Mouse (Mus musculus) liver, embryonic 12.5 days (tissue): Measurements from ENCODE around the gene Mif. TPM values are rescaled to one million over a fixed set of nuclear protein-coding genes. Genes with fewer than 3 reads are reported as not detected.

ENCODE experiments used
- ATAC-seq: fragments of 200-750 bp; cut with Nextera tagmentation; 2 replicates; pipeline ENCODE4 v1.8.0; 2017; ENCODE audit warnings: moderate number of reproducible peaks, mild to moderate bottlenecking, moderate library complexity
- H3K27ac ChIP-seq: fragments of 300-500 bp; sonication (generic); 2 replicates; pipeline ENCODE4 v1.5.1; 2016; ENCODE audit warnings: mild to moderate bottlenecking
- H3K27me3 ChIP-seq: fragments of 300-500 bp; sonication (generic); replicated peaks from 2 replicates; pipeline ENCODE4 v1.6.1; 2016; ENCODE audit warnings: mild to moderate bottlenecking, moderate library complexity
- H3K36me3 ChIP-seq: fragments of 300-500 bp; sonication (generic); 2 replicates; pipeline ENCODE4 v1.6.1; 2016; ENCODE audit warnings: mild to moderate bottlenecking, moderate library complexity
- H3K4me1 ChIP-seq: fragments of 300-500 bp; sonication (generic); 2 replicates; pipeline ENCODE4 v1.6.1; 2016
- H3K4me2 ChIP-seq: fragments of 300-500 bp; sonication (generic); 2 replicates; pipeline ENCODE4 v1.6.1; 2016; ENCODE audit warnings: mild to moderate bottlenecking, moderate library complexity
- H3K4me3 ChIP-seq: fragments of 300-500 bp; sonication (generic); 2 replicates; pipeline ENCODE4 v1.5.1; 2016; ENCODE audit warnings: mild to moderate bottlenecking, moderate library complexity
- H3K9ac ChIP-seq: fragments of 300-500 bp; sonication (generic); 2 replicates; pipeline ENCODE4 v1.6.1; 2016; ENCODE audit warnings: mild to moderate bottlenecking, moderate library complexity
- H3K9me3 ChIP-seq: fragments of 300-500 bp; sonication (generic); replicated peaks from 2 replicates; pipeline ENCODE4 v1.6.1; 2016; ENCODE audit warnings: mild to moderate bottlenecking, moderate library complexity
- WGBS: fragments of 180-500 bp; shearing (Covaris S2); methylation state at CpG from one replicate; pipeline ENCODE4 v1.1.7; 2016; ENCODE audit not compliant: insufficient replicate concordance; 5-methylcytosine and 5-hydroxymethylcytosine counted together
- polyA plus RNA-seq: library from polyadenylated mRNA; unstranded; fragments of >200 nt; fragmentation: Nextera tagmentation; extraction: Ambion mirVana; gene quantifications from 2 replicates; pipeline ENCODE4 v1.2.1, GENCODE M21; 2016

Mif gene
- polyA plus RNA-seq, 1 experiment from 2014 or later: 1,459 TPM

DNA sequence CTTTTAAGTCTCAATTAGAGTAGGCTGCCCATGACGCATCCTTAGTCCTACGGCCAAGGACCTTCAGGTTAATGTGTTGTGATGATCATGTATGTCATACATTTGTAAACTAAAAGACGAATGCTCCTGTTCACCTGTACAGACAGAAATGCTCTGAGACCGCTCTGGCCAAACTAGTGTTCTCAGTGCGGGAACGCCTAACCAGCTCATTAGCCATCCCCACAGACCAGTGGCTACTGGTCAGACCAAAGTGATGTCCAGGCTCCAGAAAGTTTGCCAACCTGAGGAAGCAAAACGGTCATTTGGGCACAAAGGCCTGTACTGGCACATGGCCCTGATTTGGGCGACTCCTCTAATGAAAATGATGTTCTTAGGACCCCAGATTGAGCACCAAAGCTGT lies 24.7 kb upstream of the Mif start:
- Histone ChIP-seq H3K4me1 (peaks cover 10% of the 10 kb centered on the region; the same call in 1 of the 2 replicates), H3K9me3 (no peaks in the 10 kb centered on the region), H3K9ac (no peak overlapping the region), H3K27me3 (peaks cover 29% of the 10 kb centered on the region), H3K36me3 (no peaks in the 10 kb centered on the region), H3K27ac (no peak overlapping the region), H3K4me3 (no peak overlapping the region), H3K4me2 (no peak overlapping the region)
- 68% methylated on average over 8 of the region's 8 CpGs for WGBS
- ATAC-seq: no peak

DNA sequence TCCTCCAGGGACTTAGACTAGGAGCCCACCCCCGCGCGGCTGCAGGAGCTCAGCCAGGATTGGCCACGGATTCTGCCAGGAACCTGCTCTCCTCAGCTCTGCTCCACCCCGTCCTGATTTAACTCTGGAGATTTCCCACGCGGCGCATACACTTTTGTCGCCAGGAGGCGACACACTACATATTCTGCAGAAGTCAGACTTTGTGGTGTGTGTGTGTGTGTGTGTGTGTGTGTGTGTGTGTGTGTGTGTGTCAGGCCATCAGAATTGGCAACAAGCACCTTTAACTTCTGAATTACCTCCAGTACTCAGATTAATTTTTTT lies 23.2 kb upstream of the Mif start:
- no peak overlapping the region for H3K27ac ChIP-seq
- peaks cover 6% of the 10 kb centered on the region; the same call in 1 of the 2 replicates for H3K4me1 ChIP-seq
- peak overlapping the region; percentile 2; the same call in 1 of the 2 replicates for H3K4me2 ChIP-seq
- H3K27me3 ChIP-seq: peaks cover 29% of the 10 kb centered on the region
- WGBS: 2% methylated on average over 10 of the region's 10 CpGs
- H3K9ac ChIP-seq: no peak overlapping the region
- no peaks in the 10 kb centered on the region for H3K36me3 ChIP-seq
- no peaks in the 10 kb centered on the region for H3K9me3 ChIP-seq
- no peak overlapping the region for H3K4me3 ChIP-seq
- ATAC-seq: peak; percentile 52; the same call in 1 of the 2 replicates

DNA sequence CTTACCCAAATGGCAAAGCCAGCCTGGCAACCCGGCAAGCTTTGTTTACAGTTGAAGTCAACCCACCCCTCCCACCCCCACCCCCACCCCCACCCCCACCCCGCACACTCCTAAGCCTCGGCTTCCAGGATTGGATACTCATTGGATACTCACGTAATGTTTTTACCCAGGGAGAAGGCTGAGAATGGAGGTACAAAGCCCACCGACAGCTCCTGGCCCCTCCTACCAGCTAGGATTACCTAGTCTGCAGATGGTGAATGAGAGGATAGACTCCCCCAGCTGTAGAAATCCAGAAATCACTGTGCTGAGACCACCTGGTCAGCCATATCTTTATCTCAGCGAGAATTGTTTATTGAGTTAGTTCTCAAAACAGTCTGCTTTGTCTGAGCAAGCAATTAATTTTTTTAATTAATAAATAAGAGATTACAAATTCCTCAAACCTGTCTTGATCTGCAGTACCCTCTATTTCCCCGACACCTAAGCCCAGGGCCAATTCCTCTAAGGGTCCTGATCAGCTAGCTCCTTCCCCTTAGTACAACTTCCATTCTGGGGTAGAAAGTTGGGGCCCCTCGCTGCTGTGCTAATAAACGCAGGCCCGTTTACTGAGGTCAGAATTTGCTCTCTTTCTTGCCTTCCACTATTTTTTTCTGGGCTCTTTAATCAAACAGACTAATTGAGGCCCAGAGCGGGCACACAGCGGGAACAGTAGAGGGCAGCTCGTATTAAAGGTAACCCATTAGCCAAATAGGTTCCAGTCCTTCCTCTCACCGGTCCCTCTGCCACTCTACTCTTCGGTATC lies 22.6 kb upstream of the Mif start:
- H3K27me3 ChIP-seq: peaks cover 29% of the 10 kb centered on the region
- H3K27ac ChIP-seq: peak overlapping the region; percentile 66
- no peaks in the 10 kb centered on the region for H3K36me3 ChIP-seq
- H3K4me3 ChIP-seq: no peak overlapping the region
- no peaks in the 10 kb centered on the region for H3K9me3 ChIP-seq
- H3K4me2 ChIP-seq: peak overlapping the region; percentile 2; the same call in 1 of the 2 replicates
- H3K4me1 ChIP-seq: peaks cover 6% of the 10 kb centered on the region; the same call in 1 of the 2 replicates
- ATAC-seq: peak; percentile 53
- H3K9ac ChIP-seq: no peak overlapping the region
- 13% methylated on average over 15 of the region's 15 CpGs for WGBS

DNA sequence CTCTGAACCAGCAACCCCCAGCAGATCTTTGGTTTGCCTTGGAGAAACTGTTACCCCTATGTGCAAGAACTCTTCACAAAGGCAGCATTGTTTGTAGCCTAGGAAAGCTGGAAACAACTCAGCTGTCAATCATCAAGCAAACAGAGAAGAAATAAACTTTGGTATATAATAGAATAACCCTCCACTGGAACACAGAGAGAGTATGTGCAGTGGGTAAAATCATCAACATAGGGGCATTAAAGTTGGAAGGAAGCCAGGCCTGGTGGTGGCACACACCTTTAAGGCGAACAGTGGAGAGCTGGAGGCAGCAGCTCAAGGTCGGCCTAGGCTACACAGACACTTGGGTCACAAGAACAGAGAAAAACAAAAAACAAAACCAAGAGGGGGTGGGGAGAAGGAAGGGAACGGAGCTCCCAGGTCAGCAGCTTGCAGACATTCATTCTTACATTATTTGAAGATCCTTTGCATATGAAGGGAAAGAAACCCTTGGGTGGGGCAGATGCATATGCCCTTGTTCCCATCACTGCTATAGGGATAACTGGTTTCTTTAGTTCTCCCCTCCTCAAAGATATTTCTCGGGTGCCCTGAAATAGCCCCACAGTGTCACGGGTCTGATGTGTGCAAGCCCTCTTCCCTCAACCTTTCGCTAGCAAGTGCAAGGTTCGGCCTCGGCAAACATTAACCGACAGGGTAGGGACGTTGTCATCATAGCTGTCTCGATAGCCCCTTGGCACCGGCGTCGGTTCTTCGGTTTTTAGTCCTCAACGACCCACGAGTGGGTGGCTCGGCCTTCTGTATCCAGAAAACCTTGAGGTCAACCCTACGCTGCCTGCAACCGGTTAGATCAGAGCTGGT lies 21.8 kb upstream of the Mif start:
- H3K27me3 ChIP-seq: peaks cover 29% of the 10 kb centered on the region
- 30% methylated on average over 20 of the region's 20 CpGs for WGBS
- H3K4me3 ChIP-seq: no peak overlapping the region
- 0 out of 2 replicates have a peak overlapping the region, but pooled peaks have one; percentile 2 for H3K4me2 ChIP-seq
- peak; percentile 49 for ATAC-seq
- H3K36me3 ChIP-seq: no peaks in the 10 kb centered on the region
- no peak overlapping the region for H3K9ac ChIP-seq
- H3K9me3 ChIP-seq: no peaks in the 10 kb centered on the region
- peak overlapping the region; percentile 66 for H3K27ac ChIP-seq
- H3K4me1 ChIP-seq: peaks cover 6% of the 10 kb centered on the region; the same call in 1 of the 2 replicates

DNA sequence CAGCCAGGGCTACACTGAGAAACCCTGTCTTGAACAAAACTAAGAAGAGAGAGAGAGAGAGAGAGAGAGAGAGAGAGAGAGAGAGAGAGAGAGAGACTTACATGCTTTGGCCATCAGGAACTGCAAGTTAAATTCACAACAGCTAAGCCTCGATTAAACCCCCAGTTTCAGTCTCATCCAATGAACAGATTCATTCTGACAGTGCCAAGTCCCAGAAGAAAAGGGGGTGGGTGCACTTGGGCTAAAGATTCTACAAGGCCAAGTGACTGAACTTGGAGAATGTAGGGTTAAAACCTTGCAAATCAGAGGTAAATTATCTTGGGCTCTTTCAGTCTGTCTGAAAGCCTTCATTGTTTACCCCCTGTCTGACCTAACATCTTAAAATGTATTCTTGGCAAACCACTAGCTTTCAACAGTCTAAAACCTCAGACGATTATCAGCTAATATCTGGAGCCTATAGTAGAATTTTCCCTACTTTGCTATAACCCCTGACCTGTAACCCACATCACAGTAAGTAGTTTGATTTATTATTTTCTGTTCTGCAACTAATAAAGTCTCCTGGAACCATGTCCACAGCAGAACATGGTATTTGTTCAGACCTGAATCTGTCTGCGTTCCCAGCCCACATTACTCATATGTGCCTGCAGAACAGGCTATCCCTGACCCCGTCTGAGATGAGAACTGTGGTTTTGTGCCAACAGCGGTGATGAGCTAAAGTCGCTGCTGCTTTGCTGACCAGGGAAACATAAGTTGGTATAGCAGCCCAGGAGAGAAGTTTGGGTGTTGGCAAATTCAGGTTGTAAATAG lies 20.9 kb upstream of the Mif start:
- H3K36me3 ChIP-seq: no peaks in the 10 kb centered on the region
- no peak for ATAC-seq
- H3K9me3 ChIP-seq: no peaks in the 10 kb centered on the region
- peaks cover 30% of the 10 kb centered on the region for H3K27me3 ChIP-seq
- 0 out of 2 replicates have a peak overlapping the region, but pooled peaks have one; percentile 18 for H3K27ac ChIP-seq
- peaks cover 6% of the 10 kb centered on the region; the same call in 1 of the 2 replicates for H3K4me1 ChIP-seq
- 51% methylated on average over 6 of the region's 6 CpGs for WGBS
- H3K4me3 ChIP-seq: no peak overlapping the region
- H3K9ac ChIP-seq: no peak overlapping the region
- H3K4me2 ChIP-seq: no peak overlapping the region

DNA sequence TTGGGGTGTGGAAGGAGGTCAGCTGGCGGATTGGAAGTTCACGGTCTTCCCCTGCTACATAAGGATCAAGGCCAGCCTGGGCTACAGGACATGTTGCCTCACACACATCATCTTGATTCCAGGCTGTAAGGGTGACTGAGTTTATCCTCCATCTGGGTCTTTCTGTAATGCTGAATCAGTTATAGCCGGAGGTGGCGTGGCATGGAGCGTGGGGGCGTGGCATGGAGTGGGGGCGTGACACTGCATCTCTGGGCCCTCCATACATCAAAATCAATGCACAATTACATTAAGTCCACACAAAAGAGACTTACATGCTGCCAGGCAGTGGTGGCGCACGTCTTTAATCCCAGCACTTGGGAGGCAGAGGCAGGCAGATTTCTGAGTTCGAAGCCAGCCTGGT lies 20.3 kb upstream of the Mif start:
- no peak overlapping the region for H3K4me3 ChIP-seq
- no peaks in the 10 kb centered on the region for H3K9me3 ChIP-seq
- no peaks in the 10 kb centered on the region for H3K36me3 ChIP-seq
- H3K27ac ChIP-seq: no peak overlapping the region
- ATAC-seq: no peak
- H3K4me1 ChIP-seq: peaks cover 6% of the 10 kb centered on the region; the same call in 1 of the 2 replicates
- peaks cover 33% of the 10 kb centered on the region for H3K27me3 ChIP-seq
- H3K4me2 ChIP-seq: no peak overlapping the region
- H3K9ac ChIP-seq: no peak overlapping the region
- 87% methylated on average over 10 of the region's 10 CpGs for WGBS

DNA sequence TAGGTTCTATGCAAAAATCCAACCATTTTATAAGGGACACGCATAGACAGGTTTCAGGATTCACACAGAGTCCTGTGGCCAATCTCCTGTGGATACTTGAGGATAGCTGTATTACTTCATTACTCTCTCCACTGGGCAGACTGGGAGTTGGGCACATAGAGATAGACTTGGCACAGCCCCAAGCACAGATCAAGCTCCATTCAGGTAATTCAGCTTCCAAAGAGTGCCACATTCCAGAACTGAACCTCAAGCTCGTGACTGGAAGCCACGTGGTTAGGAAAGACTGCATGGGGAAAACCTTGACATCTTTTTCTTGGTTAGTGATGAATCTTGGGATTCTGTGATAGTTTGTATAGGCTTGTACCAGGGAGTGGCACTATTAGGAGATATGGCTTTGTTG lies 18.8 kb upstream of the Mif start:
- H3K9ac ChIP-seq: no peak overlapping the region
- peaks cover 6% of the 10 kb centered on the region; the same call in 1 of the 2 replicates for H3K4me1 ChIP-seq
- no peak overlapping the region for H3K4me2 ChIP-seq
- no peaks in the 10 kb centered on the region for H3K9me3 ChIP-seq
- H3K27me3 ChIP-seq: peaks cover 28% of the 10 kb centered on the region
- ATAC-seq: no peak
- no peaks in the 10 kb centered on the region for H3K36me3 ChIP-seq
- no peak overlapping the region for H3K27ac ChIP-seq
- no peak overlapping the region for H3K4me3 ChIP-seq
- 71% methylated on average over 3 of the region's 3 CpGs for WGBS

DNA sequence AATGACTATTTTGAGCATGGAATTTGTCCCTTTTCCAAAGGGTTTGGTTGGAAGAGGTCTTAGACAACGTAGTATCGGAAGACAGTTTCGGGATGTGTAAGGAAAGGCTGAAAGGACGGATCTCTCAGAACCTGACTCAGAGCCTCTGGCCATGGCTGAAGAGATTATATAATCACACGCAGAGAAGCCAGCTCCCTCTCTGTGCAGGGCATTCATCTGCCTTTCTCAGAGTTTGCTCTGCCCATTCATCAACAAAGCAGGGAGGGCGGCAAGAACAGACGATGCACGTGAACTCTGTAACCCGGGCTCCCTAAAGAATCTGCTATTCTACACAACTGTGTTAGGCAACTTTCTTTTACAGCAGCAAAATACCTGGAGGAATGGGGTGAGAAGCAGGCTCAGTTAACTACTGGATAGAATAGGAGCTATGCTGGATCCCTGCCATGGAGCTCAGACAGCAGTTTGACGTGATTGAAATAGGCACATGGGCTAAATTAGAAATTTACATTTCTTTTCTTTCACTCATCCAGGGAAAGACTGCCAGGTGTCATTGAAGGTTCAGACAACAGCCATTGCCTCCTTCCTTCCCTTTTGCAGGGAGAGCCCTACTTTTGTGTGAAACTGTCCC lies 13.6 kb upstream of the Mif start:
- Histone ChIP-seq H3K9ac (no peak overlapping the region), H3K4me3 (no peak overlapping the region), H3K27me3 (0 out of 2 replicates have a peak, but pooled peaks cover 4% of the 10 kb centered on the region), H3K36me3 (no peaks in the 10 kb centered on the region), H3K9me3 (no peaks in the 10 kb centered on the region), H3K4me2 (peak overlapping the region; percentile 73), H3K27ac (no peak overlapping the region), H3K4me1 (peaks cover 15% of the 10 kb centered on the region)
- WGBS: 52% methylated on average over 10 of the region's 10 CpGs
- ATAC-seq: no peak

DNA sequence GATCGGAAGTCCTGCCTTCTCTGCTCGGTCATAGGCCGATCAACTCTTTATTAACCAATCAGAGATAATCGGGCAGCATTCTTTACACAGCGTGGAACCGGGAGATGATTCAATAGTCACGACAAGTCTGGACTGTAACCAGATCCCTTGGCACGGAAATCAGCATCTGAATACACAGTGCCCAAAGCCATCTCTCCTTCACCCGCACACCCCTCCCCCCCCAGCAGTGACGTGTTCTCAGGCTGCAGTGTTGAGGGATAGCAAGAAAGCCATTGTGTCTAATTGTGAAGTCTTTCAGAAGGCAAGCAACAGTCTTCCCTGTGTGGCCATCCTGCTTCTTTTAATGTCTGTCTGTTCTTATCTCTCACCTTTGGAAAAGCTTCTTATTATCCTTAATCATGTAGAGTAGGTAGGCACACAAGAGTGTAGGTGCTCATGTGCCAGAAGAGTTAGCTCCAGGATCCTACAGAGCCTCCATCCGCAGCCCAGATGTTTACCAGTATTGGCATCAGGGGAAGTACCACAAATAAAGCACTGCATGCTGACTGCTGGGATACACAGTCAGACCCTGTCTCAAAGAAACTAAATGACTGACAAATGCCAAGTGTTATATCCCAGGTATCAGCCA lies 13.0 kb upstream of the Mif start:
- peaks cover 4% of the 10 kb centered on the region; the same call in 1 of the 2 replicates for H3K27me3 ChIP-seq
- 6% methylated on average over 11 of the region's 11 CpGs for WGBS
- H3K4me3 ChIP-seq: peak overlapping the region; percentile 47
- no peaks in the 10 kb centered on the region for H3K36me3 ChIP-seq
- H3K4me2 ChIP-seq: peak overlapping the region; percentile 73
- peak; percentile 84 for ATAC-seq
- no peaks in the 10 kb centered on the region for H3K9me3 ChIP-seq
- H3K9ac ChIP-seq: peak overlapping the region; percentile 29
- H3K4me1 ChIP-seq: peaks cover 15% of the 10 kb centered on the region
- H3K27ac ChIP-seq: no peak overlapping the region

DNA sequence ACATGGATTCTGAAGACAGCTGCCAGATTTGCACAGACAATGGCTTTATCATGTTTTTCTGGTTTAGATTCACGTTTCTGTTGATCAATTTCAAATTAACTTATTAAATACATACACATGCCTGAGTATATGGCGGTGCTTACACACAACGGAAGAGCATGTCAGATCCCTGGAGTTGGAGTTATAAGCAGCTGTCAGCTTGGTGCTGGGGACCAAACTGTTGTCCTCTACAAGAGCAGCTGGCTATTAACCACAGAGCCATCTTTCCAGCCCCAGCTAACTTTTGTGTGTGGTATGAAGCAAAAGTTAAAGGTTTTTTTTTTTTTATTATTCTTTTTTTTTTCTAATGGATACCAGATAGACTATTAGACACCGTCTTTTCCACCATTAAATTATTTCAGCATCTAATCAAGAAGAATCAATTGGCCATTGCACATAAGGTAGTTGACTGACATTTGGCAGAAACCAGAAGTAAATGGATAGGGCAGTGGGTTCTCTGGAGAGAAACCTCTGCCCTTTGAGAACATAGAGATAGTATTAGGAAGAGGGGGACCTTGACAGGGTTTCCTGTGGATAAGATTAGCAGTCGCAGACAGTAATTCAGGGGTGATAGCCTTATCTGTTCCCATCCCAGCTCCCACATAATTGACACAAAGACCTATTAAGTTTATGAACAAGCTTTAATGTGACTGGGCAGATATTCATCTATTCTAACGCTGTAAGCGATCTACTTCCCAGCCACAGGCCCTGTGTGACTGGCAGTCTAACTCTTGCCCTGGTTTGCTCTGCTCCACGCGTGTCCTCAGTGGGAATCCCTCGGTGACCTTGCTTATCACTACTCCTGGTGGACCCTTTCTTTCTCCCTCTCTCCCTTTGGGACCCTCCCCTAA lies 12.2 kb upstream of the Mif start:
- no peak for ATAC-seq
- WGBS: 30% methylated on average over 10 of the region's 10 CpGs

More for the DNA sequence above, 12.2 kb upstream of the Mif start:
- Histone ChIP-seq H3K9me3 (no peaks in the 10 kb centered on the region), H3K36me3 (no peaks in the 10 kb centered on the region), H3K9ac (peak overlapping the region; percentile 29), H3K4me2 (peak overlapping the region; percentile 73), H3K27me3 (peaks cover 4% of the 10 kb centered on the region; the same call in 1 of the 2 replicates), H3K4me3 (peak overlapping the region; percentile 47), H3K27ac (no peak overlapping the region), H3K4me1 (peaks cover 15% of the 10 kb centered on the region)
